Mouse (Mus musculus): ENCODE data around the gene Mex3b. TPM values are rescaled to one million over a fixed set of nuclear protein-coding genes. Genes with fewer than 3 reads are reported as not detected.

Gene Mex3b
- total and polyA plus RNA-seq, 3 experiments, result 2.0 to 4.2 TPM; not detected in 1

DNA sequence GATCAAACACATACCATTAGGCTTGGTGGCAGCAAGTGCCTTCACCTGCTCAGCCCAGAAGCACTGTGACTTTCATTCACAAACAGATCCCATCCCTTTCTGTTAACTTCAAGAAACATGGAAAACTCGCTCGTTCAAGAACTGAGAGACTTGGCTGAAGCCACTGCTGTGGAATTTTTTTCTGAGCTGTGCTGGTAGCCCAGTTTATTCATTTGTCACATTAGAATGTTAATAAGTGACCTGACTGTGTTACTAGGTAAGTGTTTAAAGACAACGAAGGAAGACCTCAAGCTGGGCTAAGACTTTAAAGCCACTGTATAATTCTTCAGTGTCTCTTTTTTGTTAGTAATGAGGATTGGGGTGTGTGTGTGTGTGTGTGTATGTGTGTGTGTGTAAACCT is 35.9 kb downstream of the Mex3b start:
- no peak for DNase-seq (ENCODE audit: low read depth, low spot score)
- Histone ChIP-seq H3K9me3 (replicated peaks; ENCODE audit: insufficient read depth, low read length) (no peaks in the 10 kb centered on the region), H3K4me3 (ENCODE audit: control insufficient read depth in 1 of 2, insufficient read depth in 1 of 2, low read depth in 2 of 2, low read length in 2 of 2) (no peak overlapping the region), H3K27ac (ENCODE audit: control insufficient read depth, low read depth, low read length) (no peak overlapping the region), H3K4me1 (ENCODE audit: control insufficient read depth in 1 of 2, insufficient read depth in 2 of 2, low read length in 2 of 2) (no peaks in the 10 kb centered on the region), H3K36me3 (ENCODE audit: control insufficient read depth in 1 of 2, insufficient read depth in 2 of 2, low read length in 2 of 2) (no peaks in the 10 kb centered on the region), H3K79me2 (ENCODE audit: control insufficient read depth, insufficient read depth, low read length, poor library complexity) (no peaks in the 10 kb centered on the region), H3K9ac (ENCODE audit: control insufficient read depth, low read depth, low read length, poor library complexity, severe bottlenecking) (no peak overlapping the region), H3K27me3 (ENCODE audit: control insufficient read depth in 1 of 2, insufficient read depth in 2 of 2, low read length in 2 of 2) (no peaks in the 10 kb centered on the region)
- TF ChIP-seq GATA1 (IDR thresholded peaks at IDR 0.05; ENCODE audit: low read depth, low read length) (no peak), POLR2A (IDR thresholded peaks at IDR 0.05; ENCODE audit: control insufficient read depth in 1 of 2, insufficient read depth in 1 of 2, low read depth in 1 of 2, low read length in 2 of 2, poor library complexity in 1 of 2) (no peak), NRF1 (IDR thresholded peaks at IDR 0.05; ENCODE audit: insufficient read depth, low read depth, low read length, poor library complexity, severe bottlenecking) (no peak), ETS1 (IDR thresholded peaks at IDR 0.05; ENCODE audit: low read depth, low read length) (no peak), HCFC1 (IDR thresholded peaks at IDR 0.05; ENCODE audit: low read depth, low read length) (no peak)

- Histone ChIP-seq H3K27me3 (ENCODE audit: control insufficient read depth in 1 of 2, insufficient read depth in 2 of 2, low read length in 2 of 2) (no peaks in the 10 kb centered on the region), H3K27ac (ENCODE audit: control insufficient read depth, low read depth, low read length) (no peak overlapping the region), H3K79me2 (ENCODE audit: control insufficient read depth, insufficient read depth, low read length, poor library complexity) (no peaks in the 10 kb centered on the region), H3K4me1 (ENCODE audit: control insufficient read depth in 1 of 2, insufficient read depth in 2 of 2, low read length in 2 of 2) (no peaks in the 10 kb centered on the region), H3K4me3 (ENCODE audit: control insufficient read depth in 1 of 2, insufficient read depth in 1 of 2, low read depth in 2 of 2, low read length in 2 of 2) (no peak overlapping the region), H3K36me3 (ENCODE audit: control insufficient read depth in 1 of 2, insufficient read depth in 2 of 2, low read length in 2 of 2) (no peaks in the 10 kb centered on the region), H3K9me3 (replicated peaks; ENCODE audit: insufficient read depth, low read length) (no peaks in the 10 kb centered on the region), H3K9ac (ENCODE audit: control insufficient read depth, low read depth, low read length, poor library complexity, severe bottlenecking) (no peak overlapping the region)
- no peak for TF ChIP-seq ETS1 (IDR thresholded peaks at IDR 0.05; ENCODE audit: low read depth, low read length)
- TF ChIP-seq MAX (IDR thresholded peaks at IDR 0.05; ENCODE audit: low read length), result no peak
- no peak for TF ChIP-seq RCOR1 (IDR thresholded peaks at IDR 0.05; ENCODE audit: low read depth, low read length)
- TF ChIP-seq MAZ (IDR thresholded peaks at IDR 0.05; ENCODE audit: low read depth, low read length), result no peak
- no peak for TF ChIP-seq E2F4 (IDR thresholded peaks at IDR 0.05; ENCODE audit: borderline replicate concordance, low read depth, low read length)
- no peak for TF ChIP-seq CHD1 (IDR thresholded peaks at IDR 0.05; ENCODE audit: low read depth, low read length)
- no peak for TF ChIP-seq MYC (IDR thresholded peaks at IDR 0.05; ENCODE audit: low read depth, low read length)
- no peak for TF ChIP-seq SMC3 (IDR thresholded peaks at IDR 0.05; ENCODE audit: low read depth, low read length)
- TF ChIP-seq BHLHE40 (IDR thresholded peaks at IDR 0.05; ENCODE audit: borderline replicate concordance, low read depth, low read length), result no peak
- TF ChIP-seq GABPA (IDR thresholded peaks at IDR 0.05; ENCODE audit: low read depth, low read length), result no peak
- TF ChIP-seq NRF1 (IDR thresholded peaks at IDR 0.05; ENCODE audit: insufficient read depth, low read depth, low read length, poor library complexity, severe bottlenecking), result no peak
- no peak for TF ChIP-seq TAL1 (IDR thresholded peaks at IDR 0.05; ENCODE audit: low read length)
- no peak for TF ChIP-seq HCFC1 (IDR thresholded peaks at IDR 0.05; ENCODE audit: low read depth, low read length)
- TF ChIP-seq POLR2AphosphoS5 (IDR thresholded peaks at IDR 0.05; ENCODE audit: borderline replicate concordance, low read depth, low read length), result no peak
- no peak for TF ChIP-seq ZNF384 (IDR thresholded peaks at IDR 0.05; ENCODE audit: low read depth, low read length)
- no peak for DNase-seq (ENCODE audit: low read depth, low spot score)
Observed at GRCm38 (mm10) chr7:82905527-82905926, 38.4 kb downstream of the Mex3b start.

Measured in MEL (cell line).